Mouse (Mus musculus) brain, adult 2 months (tissue): ENCODE measurements around the gene B3gnt6.
"Not testable (repeated sequence)": the region's sequence is repeated elsewhere in the genome, so short reads cannot be mapped to it uniquely, and the experiment has no call there.

ENCODE experiments used
- DNase-seq: peaks from one replicate; pipeline ENCODE4 v3.0.0; 2011; ENCODE audit warnings: low read depth, low spot score

B3gnt6 gene

GRCm38 (mm10) chr7:98199381-98199780 lies at the start of gene B3gnt6:
Gene B3gnt6 (minus strand): TSS chr7:98199481.
- no peak for DNase-seq

GRCm38 (mm10) chr7:98236686-98237359 lies 37.5 kb upstream of the B3gnt6 start:
- DNase-seq, result peak; percentile 95

DNA sequence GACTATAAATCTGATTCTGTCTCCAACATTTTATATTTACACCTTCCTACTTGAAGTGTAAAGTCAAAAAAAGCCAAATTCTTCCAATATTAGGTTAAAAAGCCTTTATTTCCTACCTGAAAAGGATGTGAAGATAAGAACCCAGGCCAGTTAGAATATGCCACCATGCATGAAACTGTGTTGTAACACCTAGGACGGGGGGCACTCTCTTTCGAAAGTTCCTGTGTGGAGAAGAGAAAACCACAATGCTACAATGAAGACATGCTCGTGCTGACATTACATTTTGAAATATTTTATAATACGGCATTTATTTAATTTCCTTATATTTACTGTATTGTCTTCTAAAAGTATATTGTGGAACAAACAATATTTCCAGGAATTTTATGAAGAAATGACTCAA lies 24.5 kb upstream of the B3gnt6 start:
- no peak for DNase-seq

DNA sequence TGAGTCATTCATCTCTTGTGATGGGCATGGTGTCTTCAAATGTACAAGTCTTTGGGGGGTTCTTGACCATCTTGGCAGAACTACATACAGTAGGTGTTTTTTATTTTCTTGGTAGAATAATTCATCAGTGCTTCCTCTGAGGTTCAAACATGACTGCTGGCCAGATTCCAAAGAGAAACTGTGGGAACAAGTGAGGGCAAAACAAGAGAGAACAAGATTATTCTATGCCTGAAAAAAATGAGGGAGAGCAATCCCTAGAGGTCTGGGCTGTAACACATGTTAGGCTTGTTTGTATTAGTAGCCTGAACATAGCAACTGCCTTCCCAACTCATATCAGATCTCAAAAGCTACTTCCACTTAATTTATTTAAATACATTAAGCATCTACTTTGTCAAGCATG lies 17.4 kb upstream of the B3gnt6 start:
- DNase-seq, result peak; percentile 24

GRCm38 (mm10) chr7:98202946-98203345 lies 3.7 kb upstream of the B3gnt6 start:
- no peak for DNase-seq

GRCm38 (mm10) chr7:98201493-98202028 lies 2.3 kb upstream of the B3gnt6 start:
- DNase-seq, result no peak

GRCm38 (mm10) chr7:98200396-98200795 lies 1.1 kb upstream of the B3gnt6 start:
- DNase-seq, result no peak

GRCm38 (mm10) chr7:98195151-98195801 lies 4.0 kb downstream of the B3gnt6 start:
- no peak for DNase-seq

GRCm38 (mm10) chr7:98194026-98194792 lies 5.1 kb downstream of the B3gnt6 start:
- peak; percentile 53 for DNase-seq

- peak; percentile 68 for DNase-seq
Observed at GRCm38 (mm10) chr7:98193515-98194025, 5.7 kb downstream of the B3gnt6 start.

DNA sequence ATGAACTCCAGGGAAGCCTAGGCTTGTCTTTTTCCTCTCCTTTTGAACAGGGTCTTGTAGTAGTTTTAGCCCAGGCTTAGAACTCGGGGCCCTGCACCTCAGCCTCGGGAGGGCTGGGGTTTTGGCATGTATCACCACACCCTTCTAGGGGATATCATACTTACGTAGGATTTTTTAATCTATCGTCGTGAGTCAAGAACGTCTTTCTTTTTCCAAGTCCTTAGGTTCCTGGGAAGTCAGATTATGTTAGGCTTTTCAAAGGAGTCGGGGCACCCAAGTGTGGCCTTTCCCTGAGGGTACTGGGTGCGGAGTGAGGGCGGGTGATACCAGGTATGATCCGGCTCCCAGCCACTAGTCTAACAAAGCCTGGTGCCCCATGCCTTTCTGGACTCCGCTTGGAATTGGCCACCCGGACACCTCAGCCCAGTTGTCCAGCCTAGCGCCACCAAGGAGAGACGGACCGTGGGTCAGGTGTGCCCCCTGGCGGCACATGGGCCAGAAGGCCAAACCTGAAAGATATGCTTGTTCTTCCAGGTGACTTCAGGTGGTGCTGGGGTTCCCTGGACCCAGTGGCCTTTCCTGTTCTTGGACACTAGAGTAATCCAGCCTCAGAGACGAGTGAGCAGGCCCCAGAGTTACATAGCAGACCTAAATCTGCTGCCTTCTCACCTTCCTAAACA lies 7.6 kb downstream of the B3gnt6 start:
- DNase-seq, result no peak

GRCm38 (mm10) chr7:98190578-98190977 lies 8.7 kb downstream of the B3gnt6 start:
- no peak for DNase-seq

DNA sequence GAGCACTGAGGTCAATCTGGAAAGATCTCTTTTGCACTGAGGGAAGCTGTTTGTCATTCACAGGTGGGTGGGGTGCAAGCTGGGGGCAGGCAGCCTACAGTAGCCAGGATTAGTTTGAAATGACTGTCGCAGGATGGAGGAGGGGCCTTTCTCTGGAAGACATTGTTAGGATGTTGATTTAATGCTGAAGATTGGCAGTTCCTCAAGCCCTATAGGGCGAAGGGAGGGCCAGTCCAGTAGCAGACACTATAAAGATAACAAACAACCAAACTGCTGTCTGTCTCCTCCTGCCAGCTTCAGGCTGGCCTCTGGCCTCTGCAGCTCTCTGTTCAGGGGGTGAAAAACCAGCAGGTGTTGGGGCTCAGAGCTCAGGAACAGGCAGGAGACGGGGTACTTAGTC lies 9.5 kb downstream of the B3gnt6 start:
- DNase-seq, result no peak

- DNase-seq, result no peak
Observed at GRCm38 (mm10) chr7:98188680-98189079, 10.6 kb downstream of the B3gnt6 start.

DNA sequence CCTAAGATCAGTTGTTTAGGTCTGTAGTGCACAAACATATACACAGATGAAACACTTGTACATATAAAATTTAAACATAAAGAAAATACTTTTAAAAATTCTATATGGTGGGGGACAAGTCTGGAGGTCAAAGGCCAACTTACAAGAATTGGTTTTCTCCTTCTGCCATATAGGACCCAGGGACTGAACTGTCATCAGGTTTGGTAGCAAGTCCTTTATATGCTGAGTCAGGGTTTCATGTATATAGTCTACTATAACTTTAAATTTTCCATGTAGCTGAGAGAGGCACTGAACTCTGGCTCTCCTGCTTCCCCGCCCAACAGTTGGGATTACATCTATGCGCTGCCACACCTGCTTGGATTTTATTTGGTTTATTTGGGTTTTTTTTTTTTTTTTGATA lies 11.0 kb downstream of the B3gnt6 start:
- no peak for DNase-seq

DNA sequence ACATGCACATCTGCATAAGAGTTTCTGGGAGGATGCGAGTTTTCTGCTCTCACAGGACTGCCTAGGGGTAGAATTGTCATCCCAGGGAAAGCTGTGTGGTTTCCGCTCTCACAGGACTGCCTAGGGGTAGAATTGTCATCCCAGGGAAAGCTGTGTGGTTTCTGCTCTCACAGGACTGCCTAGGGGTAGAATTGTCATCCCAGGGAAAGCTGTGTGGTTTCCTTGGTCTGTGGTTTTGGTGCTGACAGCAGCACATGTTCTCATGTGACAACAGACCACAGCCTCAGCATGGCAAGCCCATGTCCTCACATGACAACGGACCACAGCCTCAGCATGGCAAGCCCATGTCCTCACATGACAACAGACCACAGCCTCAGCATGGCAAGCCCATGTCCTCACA lies 11.9 kb downstream of the B3gnt6 start:
- not testable (repeated sequence) for DNase-seq

DNA sequence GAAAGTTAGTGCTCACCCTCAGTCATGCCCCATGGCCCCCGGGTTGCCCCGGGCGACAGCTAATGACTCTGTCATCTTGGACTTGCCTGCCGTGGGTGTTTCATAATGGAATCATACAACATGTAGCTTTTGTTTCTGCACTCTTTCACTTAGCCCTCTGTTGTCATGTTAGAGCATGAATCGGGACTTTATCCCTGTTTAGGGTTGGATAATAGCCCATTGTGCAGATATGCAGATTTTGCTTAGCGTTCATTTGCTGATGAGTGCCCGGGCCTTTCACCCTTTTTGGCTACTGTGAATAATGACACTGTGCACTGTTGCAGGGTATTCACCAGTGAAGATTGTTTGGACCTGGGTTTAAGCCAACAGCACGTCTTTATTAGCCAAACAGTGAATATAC lies 12.6 kb downstream of the B3gnt6 start:
- DNase-seq, result peak; percentile 85

DNA sequence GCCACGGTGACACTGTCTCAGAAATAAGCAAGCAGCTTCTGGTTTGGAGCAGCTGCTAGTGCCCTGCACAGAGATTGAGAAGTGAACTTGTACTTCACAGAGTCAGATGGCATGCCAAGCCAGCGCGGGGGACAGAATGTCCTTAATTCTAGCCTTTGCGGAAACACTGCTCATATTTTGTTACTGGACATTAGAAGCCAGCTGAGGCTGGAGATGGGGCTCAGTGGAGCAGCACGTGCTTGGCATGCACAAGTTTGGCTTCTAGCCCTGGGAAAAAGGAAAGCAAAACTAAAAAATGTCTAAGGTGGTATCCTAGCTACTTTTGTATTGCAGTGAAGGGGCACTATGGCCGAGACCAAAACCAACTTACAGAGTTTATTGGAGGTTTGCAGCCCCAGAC lies 14.0 kb downstream of the B3gnt6 start:
- DNase-seq, result peak; percentile 55

- DNase-seq, result no peak
Observed at GRCm38 (mm10) chr7:98178560-98179231, 20.6 kb downstream of the B3gnt6 start.

DNA sequence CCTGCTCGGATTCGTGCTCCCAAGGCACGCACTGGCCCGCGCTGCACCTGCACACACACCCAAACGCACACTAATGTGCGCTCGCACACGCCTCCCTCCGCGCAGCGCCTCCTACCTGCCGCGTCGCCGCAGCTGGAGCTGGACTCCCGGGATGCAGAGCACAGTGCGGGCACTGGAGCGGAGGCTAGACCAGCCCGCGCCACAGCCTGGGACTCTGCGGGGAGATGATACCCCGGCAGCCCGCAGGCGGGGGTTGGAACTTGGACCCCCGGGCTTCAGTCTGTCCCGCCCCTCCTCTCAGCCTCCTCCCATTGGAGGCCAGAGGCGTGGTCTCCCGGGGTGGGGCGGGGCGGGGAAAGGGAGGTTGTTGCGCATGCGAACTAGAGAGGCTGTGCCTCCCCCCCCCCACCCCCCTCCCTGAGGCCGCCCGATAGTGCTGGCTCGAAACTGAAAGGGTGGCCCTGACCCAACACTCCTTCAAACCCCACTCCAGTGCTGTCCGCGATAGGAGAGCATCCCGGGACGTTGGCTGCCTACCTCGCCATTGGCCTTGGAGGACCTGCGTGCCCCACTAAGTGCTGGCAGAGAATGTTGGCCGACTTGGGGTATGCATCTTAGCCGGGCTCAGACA lies 21.2 kb downstream of the B3gnt6 start, which contains the start of gene Capn5:
TSS of gene Capn5 (minus strand) at position 346 of the 631 bp plus-strand sequence.
- peak; percentile 91 for DNase-seq
